Mouse (Mus musculus) liver, postnatal 0 days (tissue): ENCODE results near the gene Ppp2r5b.

Experiments used
- CTCF ChIP-seq: sonication (generic); IDR thresholded peaks from 2 replicates; pipeline ENCODE4 v1.5.1; 2016; ENCODE audit warnings: antibody characterized with exemption, low read depth
- EP300 ChIP-seq: IDR thresholded peaks from 2 replicates; pipeline ENCODE4 v1.6.1; 2016; ENCODE audit warnings: antibody characterized with exemption, low read depth, mild to moderate bottlenecking

DNA sequence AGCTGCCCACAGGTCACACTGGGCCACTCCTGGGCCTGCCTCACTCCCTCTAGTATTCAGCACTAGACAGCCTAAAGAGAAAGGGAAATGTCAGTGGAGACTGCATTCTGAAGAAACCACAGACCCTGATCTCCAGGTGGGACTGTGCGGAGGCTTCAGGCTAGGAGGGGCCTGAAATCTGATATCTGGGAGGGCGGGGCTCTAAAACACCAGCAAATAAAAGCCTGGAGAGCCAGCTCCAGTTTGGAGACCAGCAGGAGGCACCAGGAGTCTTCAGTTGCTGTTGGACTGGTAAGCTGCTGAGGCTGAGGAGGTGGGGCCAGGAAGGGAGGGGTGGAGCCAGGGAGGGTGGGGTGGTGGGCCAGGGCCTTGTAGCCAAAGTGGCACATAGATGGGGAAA lies 9.5 kb downstream of the Ppp2r5b start, which contains the start of gene Gpha2:
- TF ChIP-seq CTCF, result no peak
- no peak for TF ChIP-seq EP300
